Mouse (Mus musculus): ENCODE results near the gene Cry2.
"Not testable (repeated sequence)": the region's sequence is repeated elsewhere in the genome, so short reads cannot be mapped to it uniquely, and the experiment has no call there.

Gene Cry2

DNA sequence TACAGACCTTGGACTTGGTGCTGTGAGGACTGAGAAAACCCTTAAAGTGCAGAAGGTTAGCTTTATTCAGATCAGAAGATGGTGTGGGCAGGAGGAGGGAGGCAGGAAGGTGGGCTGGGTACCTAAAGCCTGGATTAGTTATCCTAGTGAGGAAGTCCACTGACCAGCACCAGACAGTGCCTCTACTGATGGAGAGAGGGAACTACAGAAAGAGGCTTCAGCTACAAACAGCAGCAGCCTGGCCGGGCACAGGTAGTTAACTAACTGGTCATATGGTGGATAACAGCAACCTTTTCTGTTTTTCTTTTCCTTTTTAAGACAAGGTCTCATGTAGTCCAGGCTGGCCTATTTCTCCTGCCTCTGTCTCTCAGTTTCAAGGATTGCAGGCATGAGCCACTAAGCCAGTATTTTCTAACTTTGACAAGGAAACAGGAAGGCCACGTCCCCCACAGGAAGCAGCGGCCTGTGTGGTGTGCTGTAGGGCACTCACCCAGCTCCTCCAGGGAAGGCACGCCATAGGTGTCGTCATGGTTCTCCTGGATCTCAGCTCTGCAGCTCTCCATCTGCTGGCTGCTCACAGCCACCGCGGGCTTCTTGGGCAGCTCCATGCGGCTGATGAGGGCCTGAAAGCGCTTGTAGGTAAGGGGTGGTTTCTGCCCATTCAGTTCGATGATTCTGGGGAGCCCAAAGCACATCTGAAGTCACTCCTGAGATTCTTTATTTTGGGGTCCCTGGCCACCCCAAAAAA lies 11.3 kb downstream of the Cry2 start:
- no peak for DNase-seq (ENCODE audit: low read depth, low spot score)

DNA sequence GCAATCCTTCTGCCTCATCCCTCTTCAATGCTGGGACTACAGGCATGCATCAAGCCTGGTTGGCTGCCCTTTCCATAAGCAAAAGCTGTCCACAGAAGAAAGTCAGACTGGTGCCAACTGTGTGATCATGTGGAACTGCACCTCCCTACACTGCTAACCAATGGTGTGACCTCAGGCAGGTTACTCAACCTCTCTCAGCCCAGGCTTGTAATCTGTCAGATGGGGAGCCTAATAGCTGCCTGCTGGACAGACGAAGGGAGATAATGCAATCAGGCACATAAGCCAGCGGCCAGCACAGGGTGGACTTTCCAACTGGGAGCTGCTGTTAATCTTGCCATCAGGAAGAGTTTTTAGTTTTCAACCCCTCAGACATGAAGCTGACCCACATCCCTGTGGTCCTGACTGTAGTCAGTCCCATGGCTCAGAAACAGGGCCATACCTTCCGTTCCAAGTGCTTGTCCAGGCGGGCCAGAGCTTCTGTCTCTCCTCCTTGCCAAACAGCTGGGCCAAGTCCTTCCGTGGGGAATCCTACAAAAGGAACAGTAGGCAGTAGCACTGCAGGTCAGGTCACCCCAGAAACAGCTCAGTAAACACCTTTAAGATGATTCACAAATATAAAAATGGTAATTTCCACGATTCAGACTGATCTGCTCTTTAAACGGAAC lies 12.0 kb downstream of the Cry2 start:
- no peak for DNase-seq (ENCODE audit: low read depth, low spot score)

DNA sequence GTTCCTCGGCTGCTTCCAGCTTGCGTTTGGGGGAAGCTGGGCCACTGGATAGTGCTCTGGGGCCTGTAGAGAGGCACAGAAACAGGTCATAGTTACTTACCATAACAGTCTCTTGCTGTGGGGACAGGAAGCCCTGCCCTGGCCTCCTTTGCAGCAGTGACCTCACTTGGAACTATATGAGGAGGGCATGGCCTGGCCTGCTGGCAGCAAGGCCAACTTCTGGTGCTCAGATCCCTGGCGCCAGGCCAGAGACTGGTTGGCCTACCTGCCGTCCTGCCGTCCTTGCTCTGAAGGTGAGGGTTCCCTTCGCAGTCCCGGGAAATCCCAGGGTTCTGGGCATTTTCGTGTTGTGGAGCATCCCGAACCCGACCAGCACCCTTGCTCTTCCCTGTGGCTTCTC lies 22.1 kb downstream of the Cry2 start:
- no peak for DNase-seq (ENCODE audit: low read depth, low spot score)

DNA sequence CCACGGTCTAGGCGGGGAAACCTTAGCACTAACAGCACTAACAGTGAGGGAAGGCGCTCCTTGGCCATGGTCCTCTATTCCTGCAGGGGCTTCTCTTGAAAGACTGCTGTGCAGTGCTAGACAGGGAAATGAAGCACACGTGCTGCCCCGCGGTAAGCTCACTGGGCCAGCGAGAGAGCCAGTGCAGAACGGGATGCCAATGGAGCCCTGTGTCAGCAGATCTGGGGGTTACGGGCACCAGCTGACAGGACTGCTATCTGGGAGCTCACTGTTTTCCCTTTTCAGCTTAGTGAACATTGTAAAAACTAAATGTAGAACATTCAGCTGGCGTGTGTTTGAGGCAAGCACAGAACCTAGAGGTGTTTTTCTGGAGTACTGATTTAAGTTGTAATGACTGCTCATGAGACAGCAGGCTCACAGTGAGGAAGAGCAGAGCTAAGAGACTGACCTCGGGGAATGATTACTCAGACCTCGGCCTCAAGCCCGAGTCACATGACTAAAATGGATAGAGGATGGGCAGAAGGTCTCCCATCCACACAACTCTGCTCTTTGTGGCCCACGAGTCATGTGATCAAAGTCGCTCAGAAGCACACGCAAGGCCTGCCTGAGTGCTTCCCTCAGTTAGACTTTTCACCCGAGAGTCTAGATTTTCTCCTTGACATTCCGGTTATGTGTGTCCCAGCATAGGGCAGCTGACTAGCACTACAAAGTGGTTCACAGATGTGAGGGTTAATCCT lies 25.4 kb downstream of the Cry2 start:
- DNase-seq (ENCODE audit: low read depth, low spot score) = no peak

DNA sequence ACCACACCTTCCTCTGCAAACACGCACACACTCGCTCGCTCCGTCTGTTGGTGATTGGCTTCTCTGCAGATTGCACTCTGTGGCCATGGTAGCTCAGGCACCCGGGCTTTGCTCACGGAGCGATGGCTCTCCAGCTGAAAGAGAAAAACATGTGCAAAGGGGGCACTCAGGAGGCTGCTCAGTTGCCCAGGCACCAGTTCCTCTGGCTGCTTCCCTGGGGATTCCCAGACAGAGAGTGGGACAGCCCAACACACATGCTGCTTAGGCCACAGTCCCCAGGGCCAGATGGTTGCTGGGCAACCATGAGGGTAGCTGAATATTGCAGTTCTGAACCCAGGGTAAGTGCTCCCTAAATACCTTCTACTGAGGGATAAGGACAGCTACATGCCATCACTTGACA lies 28.2 kb downstream of the Cry2 start:
- DNase-seq (ENCODE audit: low read depth, low spot score) = no peak

DNA sequence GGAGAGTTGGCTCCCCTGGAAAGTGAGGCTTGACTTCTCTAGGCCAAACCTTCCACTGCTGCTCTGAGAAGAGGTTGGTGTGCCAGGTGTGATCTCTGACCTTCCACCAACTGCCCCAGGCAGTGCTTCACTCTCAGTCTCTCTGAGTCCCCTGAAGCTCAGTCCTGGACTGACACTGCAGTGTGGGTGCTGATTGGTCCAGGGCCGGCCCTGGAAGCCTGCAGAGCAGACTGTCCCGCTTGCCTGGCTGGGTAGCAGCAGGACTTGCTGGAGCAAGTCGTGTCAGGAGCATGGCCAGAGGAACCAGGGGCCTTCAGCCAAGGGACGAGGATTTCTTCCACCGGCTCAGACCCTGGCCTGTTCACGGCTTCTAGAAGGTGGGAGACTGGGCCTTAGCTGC lies 29.1 kb downstream of the Cry2 start:
- no peak for DNase-seq (ENCODE audit: low read depth, low spot score)

DNA sequence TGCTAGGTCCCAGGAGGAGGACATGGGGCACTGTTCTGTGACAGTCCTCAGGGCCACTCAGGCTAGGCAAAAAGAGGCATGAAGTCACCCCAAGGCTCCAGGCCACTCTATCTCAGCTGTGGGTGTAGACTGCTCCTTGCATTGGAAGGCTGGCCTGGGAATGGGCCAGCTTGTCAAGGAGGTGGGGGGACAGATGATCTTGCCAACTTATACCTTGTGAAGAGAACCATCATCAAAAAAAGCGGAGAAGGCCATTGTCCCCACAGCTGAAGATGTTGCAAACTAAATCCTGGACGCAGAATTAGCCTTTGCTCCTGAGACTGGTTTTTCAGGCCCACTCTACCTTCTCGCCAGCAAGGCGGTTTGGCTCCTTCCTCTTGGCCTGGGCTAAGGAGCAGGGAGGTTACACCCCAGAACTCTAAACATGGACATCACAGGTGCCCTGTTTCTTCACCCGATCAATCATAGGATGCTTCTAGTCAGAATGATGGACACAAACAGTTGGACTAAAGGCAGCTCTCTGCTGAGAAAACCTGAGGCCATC lies 30.0 kb downstream of the Cry2 start:
- no peak for DNase-seq (ENCODE audit: low read depth, low spot score)

DNA sequence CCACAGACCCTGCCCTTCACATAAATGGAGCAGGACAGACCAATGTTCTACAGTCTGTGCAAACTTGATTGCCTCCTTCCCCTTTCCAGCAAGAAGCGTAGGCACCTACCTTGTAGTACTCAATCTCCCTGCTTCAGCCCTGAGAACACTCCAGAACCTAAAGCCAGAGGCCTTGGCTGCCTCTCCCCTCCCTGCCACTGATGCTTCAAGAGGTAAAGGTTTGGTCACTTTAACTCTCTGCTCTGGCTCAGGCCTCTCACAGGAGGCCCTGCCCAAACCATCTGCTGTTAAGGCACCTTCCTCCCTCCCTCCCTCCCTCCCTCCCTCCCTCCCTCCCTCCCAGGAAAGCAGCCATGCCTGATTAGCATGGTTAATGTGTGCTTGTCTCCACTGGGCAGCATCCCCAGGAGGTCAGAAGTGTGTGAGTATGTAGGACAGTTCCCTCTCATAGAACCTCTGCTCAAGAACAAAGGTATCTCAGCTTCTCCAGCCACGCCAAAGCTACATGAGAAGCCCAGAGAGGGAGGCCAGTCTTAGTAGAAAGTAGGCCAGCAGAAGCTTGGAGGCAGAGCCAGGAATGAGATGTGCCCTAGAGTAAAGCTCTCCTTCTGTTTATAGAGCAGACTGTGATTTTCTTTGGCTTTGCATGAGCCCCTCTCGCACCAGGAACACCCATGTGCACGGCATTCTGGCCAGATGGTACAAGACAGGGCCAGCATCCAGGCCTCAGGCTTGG lies 31.1 kb downstream of the Cry2 start:
- no peak for DNase-seq (ENCODE audit: low read depth, low spot score)

DNA sequence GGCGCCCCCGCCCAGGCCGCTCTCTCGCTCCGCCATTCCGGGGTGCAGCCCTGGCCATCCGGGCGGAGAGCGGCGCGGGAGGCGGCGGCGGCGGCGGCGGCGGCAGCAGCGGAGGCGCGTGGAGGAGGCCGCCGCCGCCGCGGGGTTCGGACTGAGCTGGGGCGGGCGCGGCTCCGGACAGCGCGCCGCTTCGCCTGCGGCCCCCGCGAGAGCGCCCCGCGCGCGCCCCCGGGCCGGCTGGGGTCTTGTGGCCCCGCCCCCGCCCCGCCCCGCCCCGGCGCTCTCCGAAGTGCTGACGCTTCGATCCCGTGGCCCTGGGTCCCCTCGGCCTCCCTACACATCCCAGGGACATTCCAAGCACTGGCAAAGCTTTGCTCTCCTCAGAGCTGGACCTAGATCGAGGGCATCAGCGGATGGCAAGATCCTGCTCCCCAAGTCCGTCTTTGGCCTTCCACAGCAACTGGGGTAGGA lies 32.7 kb downstream of the Cry2 start, which contains the start of gene Mapk8ip1:
Mapk8ip1 (minus strand) TSS at position 173 of the 471 bp plus-strand sequence.
- DNase-seq (ENCODE audit: low read depth, low spot score) = peak; percentile 46

DNA sequence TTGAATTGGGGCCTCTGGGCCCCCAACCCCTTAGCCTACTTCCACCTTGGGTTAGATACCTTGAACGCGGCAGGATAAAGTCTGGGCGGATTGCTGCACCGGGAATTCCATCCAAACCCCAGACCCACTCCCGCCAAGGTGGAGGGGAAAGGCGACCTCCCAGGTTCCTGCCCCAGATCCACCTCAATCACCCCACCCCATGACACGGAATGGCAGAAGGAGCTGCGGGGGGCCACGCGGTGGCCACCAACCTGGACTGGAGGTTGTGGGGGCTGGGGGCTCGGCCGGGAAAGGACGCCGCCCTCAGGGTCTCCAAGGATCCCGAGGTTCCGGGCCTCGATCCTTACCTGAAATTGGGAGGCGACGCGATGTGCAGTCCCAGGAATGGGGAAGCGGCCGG lies 33.2 kb downstream of the Cry2 start:
- DNase-seq (ENCODE audit: low read depth, low spot score) = no peak

DNA sequence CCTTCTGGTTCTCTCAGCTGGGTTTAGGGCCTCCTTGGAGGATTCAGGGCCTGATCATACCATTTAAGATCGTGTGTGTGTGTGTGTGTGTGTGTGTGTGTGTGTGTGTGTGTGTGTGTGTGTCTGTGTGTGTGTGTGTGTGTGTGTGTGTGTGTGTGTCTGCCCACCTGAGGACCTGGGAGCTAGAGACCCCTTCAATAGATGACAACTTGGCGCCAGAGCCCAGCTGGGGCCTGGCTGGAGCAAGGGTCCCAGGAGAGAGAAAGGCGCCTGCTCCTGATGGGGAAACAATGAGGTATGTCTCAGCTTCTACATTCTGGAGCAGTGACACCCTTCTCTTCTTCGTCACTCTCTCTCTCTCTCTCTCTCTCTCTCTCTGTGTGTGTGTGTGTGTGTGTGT lies 34.0 kb downstream of the Cry2 start:
- DNase-seq (ENCODE audit: low read depth, low spot score) = not testable (repeated sequence)

DNA sequence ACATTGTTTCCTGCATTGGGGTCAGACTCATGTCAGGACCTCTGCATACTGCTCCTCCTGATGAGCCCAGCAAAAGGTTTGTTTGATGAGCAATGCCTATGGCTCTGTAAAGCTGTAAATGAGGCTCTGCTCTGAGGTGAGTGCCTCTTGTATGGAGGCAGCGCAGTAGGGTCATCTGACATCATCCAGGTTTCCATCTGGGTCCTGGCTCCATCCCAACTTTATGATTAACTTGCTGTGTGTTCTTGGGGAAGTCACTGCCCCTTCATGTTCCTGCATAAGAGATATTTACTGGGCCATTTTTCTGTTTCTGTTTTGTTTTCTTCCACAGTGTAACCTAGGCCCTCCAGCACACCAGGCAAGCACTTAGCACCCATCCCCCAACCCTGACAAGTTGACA lies 36.4 kb downstream of the Cry2 start:
- DNase-seq (ENCODE audit: low read depth, low spot score) = no peak

DNA sequence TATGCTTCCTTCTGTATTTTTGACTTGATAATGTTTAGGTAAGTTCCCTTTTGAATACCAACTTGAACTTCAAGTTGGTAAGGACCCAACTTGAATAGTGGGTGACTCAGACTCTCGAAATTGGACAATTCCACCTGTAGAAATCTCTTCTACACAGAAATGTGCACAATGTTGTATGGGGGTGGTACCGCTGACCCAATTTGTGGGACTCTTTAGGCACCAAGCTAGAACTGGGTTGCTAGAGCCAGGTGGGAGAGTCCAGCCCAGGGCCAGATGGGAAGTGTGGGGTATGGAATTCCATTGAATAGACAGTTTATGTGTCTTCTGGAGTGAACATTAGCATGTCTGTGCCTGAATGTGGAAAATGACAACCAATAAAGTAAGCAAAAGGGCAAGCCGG lies 38.3 kb downstream of the Cry2 start:
- no peak for DNase-seq (ENCODE audit: low read depth, low spot score)

DNA sequence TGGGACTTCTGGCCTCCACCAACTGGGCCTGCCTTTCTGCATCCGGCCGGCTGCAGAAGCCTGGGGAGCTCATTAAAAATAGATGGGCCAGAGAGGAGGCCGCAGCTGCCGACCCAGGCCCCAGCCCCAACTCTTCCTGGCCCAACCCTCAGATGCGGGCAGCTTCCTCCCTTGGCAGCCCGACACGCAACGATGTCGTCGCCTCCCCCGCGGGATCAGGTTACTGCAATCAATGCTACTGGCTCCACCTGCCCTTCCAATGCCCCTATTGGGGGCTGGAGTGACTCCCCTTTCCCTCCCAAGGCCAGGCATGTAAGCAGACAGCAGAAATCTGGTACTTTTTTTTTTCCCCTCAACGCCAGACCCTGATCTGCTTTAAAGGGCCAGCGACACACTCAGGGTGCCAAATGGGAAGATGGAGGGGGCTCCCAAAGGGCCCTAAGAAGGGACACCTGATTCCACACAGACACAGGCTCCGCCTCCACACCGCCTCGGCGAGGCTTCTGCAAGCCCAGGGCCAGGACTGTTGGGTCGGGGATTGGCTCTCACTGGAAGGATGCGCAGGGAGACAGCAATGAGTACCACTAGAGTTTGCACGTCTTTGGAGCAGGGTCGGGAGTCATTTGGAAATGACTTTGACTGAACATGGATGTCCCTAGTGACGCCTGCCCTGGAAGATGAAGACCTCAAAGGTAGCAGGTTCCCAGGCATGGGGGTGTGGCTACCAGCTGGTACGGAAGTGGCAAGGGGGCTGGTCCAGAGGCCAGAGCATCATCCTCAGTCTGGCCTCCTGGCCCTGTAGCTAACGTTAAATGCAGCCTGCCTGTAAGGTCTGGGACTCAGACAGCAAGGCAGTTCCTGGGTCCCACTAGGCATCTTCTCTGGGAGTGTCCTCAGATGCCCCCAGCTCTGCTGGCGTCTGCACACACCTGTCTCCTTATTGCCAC lies 41.3 kb downstream of the Cry2 start:
- DNase-seq (ENCODE audit: low read depth, low spot score) = peak; percentile 87

DNA sequence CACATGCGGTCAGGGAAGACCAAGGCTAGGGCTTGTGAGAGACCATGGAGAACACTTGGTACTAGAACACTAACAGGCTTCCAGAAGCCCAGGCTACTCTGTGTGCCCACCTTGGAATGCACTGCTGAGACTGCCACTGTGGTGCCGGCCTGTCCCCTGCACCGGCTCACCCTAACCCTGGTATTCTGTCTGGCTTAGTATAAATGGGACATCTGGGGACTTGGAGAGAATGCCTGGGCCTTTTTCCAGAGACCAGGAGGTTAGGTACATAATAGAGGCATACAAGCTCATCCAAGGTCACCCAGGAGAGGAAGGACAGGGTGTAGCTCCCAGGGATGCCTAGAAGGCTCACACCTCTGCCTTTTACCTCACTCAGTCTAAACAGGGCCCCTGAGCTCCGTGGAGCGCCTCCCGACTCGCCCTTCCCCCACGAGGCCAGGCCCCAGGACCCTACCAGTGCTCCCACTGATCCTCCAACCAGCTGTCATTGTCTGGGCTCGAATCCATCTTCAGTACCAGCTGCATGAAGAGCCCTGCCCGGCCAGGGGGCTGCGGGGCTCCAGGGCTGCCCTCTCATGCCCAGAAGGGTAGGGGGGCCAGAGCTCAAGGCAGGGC lies 42.0 kb downstream of the Cry2 start:
- no peak for DNase-seq (ENCODE audit: low read depth, low spot score)

DNA sequence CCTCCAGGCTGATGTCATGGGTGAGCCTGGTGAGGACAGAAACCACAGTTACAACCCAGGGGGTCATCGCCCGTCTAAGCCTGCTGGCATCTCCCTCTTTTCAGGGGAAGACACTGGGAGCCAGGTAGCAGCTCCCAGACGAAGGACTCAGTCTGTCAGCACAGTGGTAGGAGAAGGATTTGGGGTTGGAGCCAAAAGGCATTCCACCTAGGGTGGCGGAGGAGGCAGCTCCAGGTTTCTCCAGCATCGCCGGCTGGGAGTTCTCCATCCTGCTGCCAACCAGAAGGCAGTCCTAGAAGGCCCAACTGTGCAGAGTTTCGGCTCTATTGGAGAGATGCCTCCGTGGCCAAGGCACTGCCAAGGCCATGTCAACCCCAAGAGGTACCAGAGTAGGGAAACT lies 42.7 kb downstream of the Cry2 start:
- DNase-seq (ENCODE audit: low read depth, low spot score) = no peak

DNA sequence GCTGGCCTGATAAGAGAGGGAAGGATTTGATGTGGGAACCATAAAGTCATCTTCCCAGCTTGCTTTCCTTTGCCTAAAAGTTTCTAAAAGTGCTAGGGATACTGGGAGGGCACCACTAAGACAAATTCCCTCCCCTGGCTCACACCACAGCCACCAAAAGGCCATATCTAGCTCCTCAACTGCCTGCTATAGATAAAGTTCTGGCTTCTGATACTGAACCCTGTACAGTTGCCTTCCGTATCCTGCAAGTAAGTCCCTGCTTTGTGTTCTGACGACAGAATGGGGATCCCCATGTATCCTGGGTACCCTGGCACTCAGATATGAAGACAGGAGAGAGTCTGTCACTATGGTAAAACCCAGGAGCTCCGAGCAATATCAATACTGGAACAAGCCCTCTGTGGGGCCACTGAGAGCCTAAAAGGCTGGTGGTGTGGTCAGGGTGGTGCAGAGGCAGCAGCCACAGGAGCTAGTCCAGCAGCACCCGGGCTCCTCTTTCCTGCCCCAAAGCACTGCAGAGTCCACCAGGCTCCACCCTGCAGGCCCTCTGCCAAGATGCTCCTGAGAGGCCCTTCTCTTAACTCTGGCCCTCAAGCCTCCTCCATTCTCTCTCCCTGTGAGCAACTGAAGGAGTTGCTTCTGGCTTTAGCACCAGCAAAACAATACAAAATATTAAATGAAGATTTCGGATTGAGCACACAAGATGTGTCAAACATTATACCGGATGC lies 43.5 kb downstream of the Cry2 start:
- DNase-seq (ENCODE audit: low read depth, low spot score) = no peak

DNA sequence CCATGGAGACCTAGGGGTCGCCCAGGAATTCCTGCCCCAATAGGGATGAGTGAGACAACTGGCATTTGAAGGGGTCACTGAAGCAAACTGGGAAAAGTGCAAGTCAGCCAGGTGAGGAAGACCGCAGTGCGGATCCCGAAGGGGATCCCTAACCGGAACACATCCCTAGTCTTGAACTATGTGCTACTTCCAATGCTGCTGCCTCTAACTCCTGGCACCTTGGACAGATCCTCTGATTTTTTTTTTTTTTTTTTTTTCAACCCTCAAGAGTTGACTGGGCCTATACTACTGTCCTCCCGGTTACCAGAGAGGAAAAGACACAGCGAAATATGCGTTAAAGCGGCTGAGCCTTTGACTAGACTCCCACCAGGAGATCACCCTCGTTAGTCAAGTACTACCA lies 44.2 kb downstream of the Cry2 start:
- DNase-seq (ENCODE audit: low read depth, low spot score) = no peak

DNA sequence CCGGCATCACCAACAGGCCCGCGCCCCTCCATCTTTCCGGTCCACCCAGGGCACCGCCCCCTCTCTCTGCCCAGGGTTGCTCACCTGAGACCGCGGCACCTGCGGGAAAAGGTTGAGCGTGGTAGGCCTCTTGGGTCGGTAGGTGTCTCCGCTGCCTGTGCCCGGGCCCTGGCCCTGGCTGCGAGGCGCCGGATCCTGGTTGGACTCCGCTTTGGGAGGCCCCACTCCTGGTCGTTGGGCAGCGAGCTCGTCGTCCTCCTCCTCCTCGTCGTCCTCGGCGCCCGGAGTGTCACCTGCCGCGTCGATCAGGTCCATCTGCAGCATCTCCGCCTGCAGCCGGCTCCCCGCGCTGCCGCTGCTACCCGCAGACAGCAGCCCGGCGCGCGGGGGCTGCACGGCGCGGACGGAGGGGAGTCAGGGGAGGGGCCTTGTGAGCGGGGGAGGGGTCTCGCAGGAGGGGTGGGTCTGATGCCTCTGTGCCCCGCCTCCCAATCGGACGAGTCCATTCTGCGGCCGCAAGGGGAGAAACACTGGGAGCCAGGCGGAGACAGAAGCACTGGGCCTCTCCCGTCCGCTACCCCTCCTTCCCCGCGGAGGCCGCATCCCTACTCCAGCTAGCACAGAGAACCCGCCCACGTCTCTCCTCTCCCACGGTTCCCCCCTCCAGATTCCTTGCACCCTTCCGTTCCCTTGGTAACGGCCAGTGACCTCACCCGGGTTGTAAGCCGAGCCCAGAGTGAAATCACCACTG lies 44.8 kb downstream of the Cry2 start:
- peak; percentile 99 for DNase-seq (ENCODE audit: low read depth, low spot score)
